Mouse (Mus musculus): ENCODE data around the gene Retreg1.
"Not testable (repeated sequence)": the region's sequence is repeated elsewhere in the genome, so short reads cannot be mapped to it uniquely, and the experiment has no call there.

The Retreg1 gene

DNA sequence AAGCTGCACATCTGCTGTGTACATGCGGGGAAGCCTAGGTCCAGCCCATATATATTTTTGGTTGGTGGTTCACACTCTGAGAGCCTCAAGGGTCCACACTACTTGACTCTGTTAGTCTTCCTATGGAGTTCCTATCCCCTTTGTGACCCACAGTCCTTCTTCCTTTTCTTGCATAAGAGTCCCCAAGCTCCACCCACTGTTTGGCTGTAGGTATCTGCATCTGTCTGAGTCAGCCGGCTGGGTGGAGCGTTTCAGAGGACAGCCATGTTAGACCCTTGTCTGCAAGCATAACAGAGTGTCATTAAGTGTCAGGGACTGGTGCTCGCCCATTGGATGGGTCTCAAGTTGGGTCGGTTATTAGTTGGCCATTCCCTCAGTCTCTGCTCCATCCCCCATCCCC lies 107.6 kb downstream of the Retreg1 start:
- DNase-seq, result no peak

DNA sequence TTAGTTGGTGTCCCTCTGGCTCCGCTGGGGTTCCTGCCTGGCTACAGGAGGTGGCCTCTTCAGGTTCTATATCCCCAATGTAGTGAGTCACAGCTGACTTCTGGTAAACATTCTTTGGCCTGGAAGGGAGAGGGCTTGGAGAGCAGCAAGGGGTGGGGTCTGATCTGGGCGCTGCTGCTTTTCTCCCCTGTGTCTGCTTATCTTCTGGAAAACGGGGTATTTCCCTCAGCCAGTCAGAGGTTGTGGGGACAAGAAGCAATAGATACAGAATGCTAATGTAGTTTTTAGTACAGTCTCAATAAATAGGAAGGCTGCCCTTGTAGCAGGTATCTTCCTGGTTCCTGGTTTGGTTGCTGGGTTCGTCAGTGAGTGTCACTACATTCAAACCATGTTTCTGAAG lies 108.1 kb downstream of the Retreg1 start:
- no peak for DNase-seq

DNA sequence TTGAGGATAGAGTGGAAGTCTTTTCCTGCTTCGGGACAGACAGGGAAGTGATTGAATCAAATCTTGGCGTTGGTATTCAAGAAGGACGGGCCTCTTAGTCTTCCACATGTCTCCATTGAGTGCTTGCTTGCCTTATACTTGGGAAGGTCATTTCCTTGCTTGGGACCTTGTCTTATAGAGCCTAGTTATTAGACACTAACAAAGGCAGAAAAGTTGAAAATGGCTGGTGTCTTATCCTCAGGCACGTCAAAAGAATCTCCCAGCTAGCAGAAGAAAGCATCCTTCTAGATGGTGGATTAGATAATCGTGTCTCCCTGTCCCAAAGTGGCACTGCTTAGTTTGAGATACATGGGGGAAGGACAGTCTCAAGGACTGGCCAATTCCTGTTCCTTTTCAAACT lies 113.0 kb downstream of the Retreg1 start:
- no peak for DNase-seq

DNA sequence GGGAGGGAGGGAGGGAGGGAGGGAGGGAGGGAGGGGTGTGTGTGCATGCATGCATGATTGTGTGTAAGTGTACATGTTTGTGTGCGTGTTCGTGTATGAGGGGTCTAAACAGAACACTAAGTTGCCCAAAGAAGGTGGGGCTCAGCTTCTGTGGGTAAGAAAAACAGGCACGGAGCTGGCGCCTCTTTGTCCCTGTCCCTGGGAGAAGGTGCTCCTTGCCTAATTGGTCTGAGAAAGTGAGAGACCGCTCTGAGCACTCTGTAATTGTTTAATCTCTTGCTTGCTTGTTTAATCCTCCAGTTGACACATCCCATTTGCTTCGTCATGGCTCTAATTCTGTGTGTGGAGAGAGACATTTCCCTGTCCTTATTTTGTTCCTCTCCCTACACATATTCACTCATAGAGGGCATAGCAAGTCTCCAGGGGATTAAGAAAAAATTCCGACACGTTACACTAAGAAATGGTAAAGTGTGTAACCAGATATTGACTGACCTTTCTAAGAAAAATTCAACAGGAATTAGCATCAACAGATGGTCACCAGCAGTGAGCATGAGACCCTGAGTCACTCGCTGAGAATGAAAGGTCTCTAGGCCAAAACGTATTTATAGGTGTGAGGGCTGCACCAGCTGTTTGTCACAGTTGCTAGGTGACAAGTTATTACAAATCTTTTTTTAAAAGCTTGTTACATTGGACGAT lies 113.6 kb downstream of the Retreg1 start:
- DNase-seq, result no peak

DNA sequence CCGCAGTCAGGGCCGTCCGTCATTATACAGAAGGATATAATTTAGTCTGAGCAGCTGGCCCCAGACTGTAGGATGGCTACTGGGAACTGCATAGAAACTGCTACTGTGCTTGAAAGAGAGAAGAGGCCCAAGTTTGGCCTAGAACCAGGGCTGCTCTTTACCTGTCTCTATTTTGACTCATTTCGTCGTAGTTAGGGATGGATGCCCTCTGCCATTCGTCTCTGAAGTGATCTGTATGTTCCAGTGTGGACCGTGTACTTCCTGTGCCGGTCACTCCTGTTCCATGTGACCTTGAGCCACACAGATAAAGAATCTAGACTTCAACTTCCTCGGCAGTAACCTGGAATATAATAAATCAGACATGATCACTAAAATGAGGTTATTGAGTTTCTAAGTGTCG lies 114.7 kb downstream of the Retreg1 start:
- no peak for DNase-seq

DNA sequence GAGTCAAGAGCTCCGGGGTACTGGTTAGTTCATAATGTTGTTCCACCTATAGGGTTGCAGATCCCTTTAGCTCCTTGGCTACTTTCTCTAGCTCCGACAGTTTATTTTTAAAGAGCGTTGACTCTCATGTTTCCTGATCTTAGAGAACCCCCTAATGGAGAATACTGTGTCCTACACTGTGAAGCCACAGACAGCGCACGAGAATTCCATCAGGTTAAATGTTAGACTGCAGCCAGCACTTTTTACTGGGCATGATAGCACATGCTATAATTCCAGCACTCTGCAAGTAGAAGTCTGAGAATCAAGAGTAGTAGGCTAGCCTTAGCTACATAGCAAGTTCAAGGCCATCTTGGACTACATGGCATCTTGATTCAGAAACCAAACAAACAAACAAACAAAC lies 116.4 kb downstream of the Retreg1 start:
- DNase-seq, result no peak

DNA sequence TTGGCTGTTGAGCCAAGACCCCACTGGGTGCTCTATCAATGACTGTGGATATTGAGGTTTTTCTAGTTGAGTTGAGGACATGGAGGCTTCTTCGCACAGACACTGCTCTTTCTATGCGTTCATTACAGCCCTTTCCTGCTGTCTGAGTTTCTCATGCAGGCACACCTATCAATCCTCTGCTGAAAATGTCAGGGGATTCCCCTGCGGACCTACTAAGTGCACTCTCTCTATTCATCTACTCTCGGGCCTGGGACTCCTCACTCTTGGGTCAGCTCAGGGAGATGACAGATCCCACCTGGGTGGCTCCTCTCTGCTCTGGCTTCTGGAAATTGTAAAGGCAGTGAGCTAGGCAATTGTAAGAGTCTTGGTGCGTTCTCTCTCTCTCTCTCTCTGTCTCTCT lies 117.3 kb downstream of the Retreg1 start:
- DNase-seq, result no peak

DNA sequence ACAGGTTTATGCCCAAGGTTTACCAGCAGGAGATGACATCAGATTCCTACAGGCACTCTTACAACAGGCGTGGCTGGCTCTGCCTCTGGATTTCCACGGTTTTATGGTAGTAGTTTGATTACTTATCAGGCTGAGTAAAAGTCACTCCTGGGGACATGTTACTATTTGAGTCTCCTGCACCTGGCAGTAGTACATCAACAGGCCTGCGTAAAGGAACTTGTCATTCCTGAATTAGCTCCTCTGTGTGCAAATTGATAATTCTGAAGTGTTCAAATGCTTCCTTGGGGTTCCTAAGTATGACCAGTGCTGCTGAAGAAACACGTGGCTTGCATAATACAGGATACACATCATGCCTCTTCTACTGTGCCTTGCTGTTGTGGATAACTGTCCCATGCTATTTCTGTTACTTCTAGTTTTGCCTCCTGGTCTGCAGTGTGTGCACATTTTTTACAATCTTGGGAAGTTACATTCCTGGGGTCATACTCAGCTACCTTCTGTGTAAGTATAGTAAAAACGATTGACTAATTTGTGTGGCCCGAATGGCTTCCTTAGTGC lies 123.3 kb downstream of the Retreg1 start:
- DNase-seq, result no peak

DNA sequence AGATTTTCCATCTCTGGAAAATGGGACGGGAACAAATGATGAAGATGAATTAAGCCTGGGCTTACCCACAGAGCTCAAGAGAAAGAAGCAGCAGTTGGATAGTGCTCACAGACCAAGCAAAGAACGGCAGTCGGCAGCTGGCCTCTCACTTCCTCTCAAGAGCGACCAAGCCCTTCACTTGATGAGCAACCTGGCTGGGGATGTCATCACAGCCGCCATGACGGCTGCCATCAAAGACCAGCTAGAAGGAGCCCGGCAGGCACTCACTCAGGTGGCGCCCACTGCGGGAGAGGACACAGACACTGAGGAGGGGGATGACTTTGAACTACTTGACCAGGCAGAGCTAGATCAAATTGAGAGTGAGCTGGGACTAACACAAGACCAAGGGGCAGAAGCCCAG lies 128.6 kb downstream of the Retreg1 start:
- DNase-seq, result no peak

DNA sequence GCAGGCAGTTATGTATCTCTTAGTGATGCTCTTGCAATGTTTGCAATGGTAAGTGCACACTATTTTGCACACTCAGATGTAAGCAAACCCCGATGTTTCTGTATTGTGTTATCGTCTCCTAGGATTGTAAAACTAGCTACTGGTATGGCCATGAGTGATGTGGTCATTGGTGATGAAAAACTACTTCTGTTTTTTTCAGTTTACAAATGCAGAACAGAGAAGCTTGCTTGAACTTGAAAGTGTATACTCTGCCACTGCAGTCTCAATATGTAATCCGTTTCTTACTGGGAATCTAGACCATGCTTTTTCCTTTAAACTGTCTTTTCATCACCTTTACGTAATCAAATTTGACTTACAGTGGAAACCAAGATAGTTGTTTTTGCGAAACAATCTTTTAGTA lies 129.8 kb downstream of the Retreg1 start:
- no peak for DNase-seq

DNA sequence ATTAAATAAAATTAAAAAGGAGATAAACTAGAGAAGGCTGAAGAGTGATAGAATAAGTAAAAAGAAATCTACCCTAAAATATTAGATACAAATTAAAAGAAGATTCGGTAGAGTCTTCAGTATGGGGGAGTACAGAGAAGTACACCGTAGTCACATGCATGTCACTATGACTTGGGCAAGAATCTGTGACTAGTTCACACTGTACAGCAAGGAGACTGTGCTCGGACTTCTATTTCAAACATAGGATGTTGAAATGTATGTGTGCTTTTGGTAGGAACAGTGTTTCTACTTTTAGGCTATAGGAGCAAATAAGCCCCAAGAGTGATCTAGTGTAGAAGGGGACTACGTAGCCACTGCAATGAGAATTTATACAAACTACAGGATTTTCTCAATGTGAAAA lies 131.4 kb downstream of the Retreg1 start:
- no peak for DNase-seq

DNA sequence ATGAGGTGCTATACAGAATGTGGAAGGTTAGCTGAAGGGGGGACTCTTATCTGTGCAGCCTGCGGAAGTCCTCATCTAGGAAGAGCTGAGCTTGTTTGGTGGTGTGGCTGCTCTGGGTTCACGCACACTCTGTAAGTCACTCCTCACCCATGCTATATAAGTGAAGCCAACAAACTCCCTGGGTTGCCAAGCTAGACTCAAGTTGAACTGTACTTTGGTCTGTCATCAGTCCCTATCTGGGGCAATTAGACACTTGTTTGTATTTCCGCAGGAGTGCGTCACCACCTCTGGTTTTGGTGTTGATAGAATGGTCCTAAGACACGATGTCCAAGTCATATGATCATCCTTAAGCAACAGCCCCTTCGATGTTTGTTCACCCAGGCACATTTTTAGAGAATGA lies 132.8 kb downstream of the Retreg1 start:
- DNase-seq, result no peak

DNA sequence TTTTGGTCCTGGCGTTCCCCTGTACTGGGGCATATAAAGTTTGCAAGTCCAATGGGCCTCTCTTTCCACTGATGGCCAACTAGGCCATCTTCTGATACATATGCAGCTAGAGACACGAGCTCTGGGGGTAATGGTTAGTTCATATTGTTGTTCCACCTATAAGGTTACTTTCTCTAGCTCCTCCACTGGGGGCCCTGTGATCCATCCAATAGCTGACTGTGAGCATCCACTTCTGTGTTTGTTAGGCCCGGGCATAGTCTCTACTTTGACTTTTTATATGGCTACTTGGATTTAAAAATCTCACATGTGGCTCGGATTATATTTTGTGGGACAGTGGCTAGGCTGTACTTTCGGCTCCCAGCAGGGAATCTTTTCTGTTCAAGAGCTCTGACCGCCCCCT lies 140.6 kb downstream of the Retreg1 start:
- DNase-seq, result not testable (repeated sequence)

DNA sequence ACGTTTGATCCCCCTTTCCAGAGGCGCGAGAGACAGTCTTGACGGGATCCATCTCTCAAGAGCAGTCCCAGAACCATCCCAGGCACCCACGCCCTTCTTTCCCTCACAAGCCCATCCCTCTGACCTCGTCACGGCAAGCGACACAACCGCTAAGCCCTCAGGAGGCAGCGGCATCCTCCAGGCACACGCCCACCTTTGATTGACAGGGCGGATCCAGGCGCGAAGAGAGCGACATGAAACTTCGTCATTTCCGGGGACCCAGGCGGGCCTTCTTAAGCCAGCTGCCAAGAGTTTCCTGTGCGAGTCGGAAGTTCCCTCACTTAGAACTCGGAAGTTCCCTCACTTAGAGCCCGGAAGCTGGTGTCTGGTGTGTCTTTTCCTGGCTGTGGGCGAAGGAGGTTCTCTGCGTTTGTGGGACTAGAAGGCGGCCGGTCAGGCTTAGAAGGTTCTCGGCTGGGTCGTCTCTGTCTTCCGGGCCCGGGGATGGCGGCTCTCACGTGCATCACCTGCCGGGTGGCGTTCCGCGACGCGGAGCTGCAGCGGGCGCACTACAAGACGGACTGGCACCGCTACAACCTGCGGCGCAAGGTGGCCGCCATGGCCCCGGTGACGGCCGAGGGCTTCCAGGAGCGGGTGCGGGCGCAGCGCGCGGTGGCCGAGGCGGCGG lies 141.2 kb downstream of the Retreg1 start, which contains the start of gene Zfp622:
TSS of gene Zfp622 (plus strand) at position 300 of the 667 bp plus-strand sequence.
- peak; percentile 98 for DNase-seq

DNA sequence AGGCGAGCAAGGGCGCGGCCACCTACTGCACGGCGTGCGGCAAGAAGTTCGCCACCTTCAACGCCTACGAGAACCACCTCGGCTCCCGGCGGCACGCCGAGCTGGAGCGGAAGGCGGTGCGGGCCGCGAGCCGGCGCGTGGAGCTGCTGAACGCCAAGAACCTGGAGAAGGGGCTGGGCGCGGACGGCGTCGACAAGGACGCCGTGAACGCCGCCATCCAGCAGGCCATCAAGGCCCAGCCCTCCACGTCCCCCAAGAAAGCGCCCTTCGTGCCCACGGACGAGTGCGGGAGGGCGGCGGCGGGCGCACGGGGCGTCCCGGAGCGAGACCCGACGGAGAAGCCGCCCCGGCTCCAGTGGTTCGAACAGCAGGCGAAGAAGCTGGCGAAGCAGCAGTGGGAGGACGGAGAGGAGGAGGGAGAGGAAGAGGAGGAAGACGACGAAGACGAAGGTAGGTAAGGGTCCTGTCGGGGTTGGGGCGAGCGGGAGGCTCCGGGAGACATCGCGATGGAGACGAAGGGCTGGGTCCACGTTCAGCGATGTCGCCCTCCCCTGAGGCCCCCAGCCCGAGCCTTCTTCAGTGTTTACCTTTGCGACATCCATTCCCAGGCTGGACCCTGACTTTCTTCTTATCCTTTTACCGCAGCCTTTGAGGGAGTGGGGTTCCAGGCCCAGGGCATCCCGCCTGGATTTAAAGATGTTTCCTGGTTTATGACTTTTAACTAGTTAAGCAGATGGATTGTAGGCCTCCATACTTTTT lies 141.9 kb downstream of the Retreg1 start:
- DNase-seq, result peak; percentile 35

DNA sequence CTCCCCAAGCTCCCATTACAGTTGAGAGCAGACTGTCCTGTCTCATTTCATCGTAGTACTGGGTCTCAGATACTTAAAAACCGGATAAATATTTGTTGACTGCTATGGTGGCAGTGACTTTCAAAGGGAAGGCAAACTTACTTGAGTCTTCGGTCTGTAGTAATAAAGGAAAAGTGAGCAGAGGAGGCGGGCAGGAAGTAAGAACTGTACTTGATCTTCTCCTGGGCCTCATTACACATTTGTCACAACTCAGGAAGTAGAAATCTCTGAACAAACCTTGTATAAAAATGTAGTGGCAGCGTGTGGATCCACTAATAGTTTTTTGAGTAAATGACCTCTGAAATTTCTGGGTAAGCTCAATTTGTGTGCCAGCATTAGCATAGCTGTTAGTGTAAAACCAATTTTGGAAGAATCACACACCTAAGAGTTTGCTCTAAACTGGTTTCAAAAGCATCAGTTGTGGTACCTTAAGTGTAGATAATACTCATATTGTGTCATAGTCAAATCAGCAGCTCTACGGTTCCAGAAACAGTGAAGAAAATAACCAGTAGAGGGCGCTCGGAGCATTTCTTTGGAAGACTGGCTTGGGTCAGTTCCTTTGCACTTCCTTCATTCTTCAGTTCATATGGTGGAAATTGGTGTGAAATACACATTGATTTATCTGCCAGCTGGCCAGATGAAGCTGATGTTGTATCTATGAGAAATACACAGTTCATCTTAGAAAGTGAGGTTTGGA lies 150.2 kb downstream of the Retreg1 start:
- DNase-seq, result peak; percentile 49

DNA sequence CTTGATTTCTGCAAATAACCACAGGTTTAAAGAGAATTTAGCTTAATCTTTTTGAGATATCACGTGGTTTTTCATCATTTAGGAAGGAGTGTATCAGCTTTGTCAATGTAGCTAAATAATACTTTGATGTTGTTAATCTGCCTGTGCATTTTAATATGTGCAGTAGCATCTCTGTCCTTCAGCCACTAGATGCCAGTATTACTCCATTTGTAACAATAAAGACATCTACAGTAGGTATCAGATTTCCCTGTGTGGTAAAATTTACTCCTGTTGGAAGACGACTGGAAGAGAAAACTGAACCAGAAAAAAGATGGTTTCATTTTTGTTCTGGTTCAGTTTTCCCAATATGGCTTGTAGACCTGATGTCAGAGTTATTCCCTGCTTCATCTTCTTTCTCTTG lies 152.5 kb downstream of the Retreg1 start:
- no peak for DNase-seq

DNA sequence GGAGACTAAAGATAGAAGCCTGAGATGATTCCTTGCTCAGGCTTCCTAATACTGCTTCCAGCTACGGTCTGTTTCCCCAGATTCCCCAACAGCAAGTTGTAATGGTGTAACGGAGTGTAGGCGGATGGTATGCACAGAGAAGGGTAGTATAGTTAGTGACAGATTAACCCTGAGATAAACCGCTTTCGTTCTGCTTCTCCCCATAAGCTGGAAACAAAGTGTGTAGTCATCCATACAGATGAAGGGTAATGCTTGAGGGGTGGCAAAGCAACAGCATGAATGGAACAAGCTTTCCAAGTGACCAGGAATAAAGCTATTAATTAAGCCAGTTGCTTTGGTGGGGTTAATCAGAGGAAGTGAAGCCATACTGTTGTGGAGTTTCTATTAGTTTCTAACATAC lies 156.6 kb downstream of the Retreg1 start:
- DNase-seq, result not testable (repeated sequence)

DNA sequence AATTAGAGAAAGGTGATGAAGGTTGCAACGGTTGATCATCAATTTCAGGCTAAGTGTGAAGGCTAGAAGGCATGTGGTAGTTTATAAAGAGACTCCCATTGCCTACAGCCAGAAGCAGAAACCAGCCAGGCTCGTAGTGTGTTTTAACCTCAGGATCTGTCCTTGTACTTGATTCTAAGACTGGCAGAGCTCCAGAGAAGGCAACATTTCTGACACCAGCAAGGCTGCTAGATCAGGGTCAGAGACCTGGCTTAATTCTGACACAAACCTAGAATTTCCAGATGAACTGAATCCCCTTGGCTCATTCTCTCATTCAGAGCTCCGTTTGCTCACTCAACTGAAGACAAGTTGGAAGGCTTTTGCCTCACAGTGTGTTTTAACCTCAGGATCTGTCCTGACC lies 165.6 kb downstream of the Retreg1 start:
- no peak for DNase-seq

DNA sequence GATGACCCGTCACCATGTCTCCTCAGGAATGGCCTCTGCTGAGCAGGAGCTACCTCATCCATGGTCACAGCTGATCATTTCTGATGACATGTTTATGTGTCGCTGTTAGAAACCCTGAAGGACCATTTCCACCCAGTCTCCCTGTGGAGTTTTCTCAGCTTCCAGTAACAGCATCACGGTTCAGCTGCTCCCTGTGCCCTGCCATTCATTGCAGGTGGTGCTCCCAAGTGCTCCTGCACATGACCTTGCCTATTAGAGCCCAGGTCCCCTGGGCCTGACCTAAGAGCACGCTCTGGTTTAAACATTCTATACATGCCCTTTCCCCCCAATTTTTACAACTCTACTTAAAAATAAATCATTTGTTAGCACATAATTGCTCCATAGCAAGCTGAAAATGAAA lies 169.9 kb downstream of the Retreg1 start:
- no peak for DNase-seq

DNA sequence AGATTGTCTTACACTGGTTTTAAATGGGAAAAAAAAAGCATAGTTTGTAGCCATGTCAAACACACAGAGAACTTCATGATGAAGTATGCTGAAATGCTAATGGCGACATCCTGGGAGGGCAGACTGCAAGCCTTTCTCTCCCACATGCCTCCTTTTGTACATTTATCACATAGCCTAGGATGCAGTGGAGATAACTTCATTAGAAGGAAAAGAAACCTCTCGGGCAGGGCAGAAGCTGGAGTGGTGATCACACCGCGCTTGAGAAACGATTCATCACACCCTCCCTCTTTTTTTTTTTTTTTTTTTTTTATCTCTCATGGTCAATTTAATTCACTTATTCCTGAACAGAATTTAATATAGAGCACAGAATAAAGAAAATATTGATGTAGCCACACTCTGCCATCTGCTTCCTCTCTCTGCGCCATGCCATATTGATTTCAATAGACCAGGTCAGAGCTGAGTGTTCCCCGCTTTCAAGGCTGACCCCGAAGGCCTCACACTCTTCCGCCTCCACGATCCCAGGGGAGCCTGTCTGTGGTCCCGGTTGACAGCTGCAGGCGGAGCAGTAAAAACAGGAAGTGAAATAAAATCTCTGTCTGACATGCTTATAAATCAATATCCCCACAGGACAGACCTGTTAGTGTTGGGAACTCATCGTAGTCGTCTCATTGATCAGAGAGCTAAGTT lies 173.1 kb downstream of the Retreg1 start:
- no peak for DNase-seq

DNA sequence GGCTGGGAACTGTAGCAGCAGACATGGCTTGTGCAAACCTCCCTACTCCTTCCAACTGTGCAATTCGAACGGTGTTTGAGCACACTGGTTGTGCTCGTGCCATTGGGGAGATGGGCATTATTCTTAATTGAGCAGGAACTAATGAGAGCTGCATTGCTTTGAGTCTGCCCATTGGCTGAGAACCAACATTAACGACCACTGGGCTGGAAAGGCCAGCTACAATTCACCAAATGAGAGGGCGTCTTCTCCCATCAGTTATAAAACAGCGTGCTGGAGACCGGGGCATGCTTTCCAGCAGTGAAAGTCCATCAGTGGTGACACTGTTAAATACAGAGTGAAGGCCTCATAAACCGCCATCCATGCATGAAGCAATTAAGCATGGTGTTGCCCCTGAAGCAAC lies 178.7 kb downstream of the Retreg1 start:
- DNase-seq, result no peak
